Mouse (Mus musculus) spleen, adult 18-20 months (tissue): Measurements from ENCODE around the gene Ifi44.

Experiments
- DNase-seq, 2 experiments: peaks; one replicate each; pipeline ENCODE4 v3.0.0; 2022; ENCODE audit warnings: mixed read lengths in 2 of 2

Ifi44 gene

DNA sequence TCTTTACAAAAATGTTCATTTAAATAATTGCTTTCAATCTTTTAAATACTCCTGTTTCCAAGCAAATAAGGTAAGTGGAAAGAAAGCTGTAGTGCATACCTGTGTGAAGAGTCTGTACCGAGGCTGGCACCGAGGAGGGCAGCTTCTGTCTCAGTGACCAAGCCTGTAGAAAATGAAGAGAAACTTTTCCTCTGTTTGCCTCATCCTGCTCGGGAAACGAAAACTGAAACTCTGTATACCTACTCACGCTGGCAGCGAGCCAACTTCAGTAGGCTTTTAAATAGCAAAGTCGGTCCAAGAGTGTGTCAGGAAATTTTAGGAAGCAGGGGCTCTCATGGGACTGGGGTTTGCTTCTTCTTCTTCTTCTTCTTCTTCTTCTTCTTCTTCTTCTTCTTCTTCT, at the start of gene Ifi44:
Gene Ifi44, minus strand, starts transcription at position 224 of the 400 bp plus-strand sequence.
- no peak for DNase-seq

DNA sequence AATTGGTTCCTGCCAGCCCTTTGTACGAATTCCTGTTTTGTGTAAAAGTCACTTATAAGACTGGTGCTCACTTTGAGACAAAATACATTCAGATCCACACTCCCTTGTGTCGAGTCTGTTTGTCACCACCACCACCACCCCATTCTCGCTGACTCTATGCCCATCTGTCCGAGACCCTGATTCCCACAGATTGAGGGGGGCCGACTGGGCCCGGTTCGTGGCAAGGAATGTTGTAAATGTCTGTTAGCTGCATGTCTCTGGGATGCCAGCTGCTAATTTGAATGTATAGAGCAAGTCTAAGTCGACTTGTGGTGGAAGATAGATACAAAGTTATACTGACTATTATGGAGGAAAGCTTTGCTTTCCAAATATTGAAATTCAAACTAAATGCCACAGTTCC, 38.9 kb upstream of the Ifi44 start:
- DNase-seq = no peak

DNA sequence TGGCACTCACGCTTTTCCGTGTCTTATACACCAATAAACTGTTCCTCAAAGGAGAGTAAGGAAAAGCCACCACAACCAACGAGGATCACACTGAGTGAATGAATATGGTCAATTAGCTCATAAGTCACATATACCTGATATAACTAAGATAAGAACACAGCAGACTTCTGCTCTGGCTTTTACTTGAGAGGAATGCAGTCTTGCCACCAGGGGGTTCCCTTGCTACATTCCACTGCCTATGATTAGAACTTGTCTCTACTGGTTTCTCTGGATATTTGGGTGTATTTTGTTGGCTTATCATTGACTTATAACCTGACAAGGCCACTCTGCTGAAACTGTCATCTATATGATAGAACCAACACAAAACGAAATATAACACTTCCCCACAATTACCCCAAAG, 25.3 kb upstream of the Ifi44 start:
- DNase-seq = no peak

DNA sequence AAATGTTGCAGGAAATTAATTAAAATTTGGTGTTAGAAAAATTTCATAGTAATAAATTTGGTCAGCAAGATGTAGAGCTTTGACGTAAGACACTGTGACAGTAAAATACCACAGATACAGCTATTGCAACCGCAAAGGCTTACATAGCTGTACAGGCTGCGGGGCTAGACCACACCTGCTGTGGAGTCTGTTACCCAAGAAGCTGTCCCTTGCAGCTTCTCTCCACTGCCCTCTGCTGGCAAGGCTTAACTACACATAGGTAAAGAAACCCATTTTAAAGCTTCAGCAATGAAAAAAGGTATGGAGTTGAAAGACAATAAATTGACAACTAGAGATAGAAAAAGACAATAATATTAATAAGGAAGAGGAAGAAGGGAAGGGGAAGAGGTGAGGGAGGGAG, 21.3 kb upstream of the Ifi44 start:
- peak in 1 of 2 experiments; percentile 15 for DNase-seq

DNA sequence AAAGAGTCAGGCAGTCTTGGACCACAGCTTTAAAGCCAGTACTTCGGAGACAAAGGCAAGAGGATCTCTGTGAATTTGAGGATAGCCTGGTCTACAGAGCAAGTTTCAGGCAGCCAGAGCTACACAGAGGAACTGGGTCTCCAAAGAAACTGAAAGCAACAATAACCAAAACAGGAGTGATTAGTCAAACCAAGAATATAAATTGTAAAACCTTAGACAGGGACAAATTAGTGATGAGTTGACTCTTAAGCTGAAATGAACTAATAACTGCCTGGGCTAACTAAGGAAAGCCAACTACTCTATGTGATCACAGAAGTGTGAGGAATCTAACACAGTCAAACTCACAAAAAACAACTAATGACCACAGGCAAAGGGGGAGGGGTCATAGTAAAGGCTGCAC, 1.2 kb downstream of the Ifi44 start:
- DNase-seq = no peak

DNA sequence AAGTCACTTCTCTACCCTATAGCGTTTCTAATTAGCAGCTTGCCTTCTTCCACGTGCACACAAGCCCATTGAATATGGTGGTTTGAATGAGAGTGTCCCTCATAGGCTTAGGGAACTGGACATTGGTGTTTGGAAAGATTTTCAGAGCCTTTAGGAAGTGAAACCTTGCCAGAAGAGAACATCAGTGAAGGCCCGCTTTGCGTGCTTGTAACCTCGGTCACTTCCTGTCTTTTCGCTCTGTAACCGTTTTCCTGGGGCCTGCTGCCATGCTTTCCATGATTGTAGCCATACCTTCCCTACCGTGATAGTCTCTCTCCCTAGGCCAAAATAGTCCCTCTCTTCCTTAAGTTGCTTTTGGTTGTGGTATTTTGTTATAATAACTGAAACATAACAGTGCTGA, 3.7 kb downstream of the Ifi44 start:
- DNase-seq = no peak

DNA sequence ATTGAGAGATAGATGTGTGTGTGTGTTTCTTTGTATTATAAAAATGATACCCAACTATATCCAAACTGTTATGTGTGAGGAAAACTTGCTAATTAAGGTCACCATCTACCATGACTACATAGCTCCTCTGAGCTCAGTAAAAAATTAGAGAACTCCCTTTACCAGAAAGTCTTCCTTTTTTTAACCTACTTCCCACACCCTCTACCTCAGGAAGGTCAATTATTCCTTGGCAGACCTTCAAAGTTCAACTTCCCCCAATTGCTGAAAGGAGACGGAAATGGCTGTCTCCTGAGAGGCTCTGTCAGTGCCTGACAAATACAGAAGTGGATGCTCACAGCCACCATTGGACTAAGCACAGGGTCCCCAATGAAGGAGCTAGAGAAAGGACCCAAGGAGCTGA, 7.5 kb downstream of the Ifi44 start:
- DNase-seq = no peak

DNA sequence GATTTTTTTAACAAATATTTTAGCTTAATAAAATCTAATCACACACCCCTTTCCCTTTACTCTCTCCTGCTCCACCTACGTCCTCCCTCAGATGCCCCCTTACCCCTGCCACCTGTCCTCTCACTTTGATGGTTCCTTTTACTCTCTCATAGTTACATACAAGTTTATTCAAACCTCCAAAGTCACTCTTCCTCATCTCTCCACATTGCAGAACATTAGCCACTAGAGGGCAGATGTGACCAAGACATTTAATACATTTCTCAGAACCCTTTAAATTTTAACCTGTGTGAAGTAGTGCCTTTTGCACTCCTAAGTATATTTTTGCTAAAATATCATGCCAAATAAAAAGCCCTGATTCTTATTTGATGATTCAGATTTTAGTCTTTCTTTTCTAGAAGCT, 33.5 kb downstream of the Ifi44 start:
- no peak for DNase-seq

DNA sequence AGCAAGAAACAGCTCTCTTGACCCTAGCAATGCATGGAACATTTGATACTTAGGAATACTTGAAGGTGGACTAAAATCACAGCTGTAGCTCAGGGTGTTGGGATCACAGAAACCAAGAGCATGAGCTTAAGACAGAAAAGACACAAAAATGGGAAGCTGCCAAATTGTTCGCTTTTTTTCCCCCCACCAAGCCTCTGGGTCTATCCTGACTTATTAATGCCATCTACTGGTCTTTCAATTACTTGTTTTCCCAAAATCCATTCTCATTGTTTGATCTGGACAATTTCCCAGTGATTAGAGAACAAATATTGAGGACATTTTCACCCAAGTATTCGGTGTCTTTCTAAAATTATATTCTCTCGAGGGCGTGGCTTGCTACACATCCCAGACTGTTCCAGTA, 42.4 kb downstream of the Ifi44 start:
- no peak for DNase-seq
